Mouse (Mus musculus): Measurements from ENCODE around the gene D330020A13Rik. TPM values are rescaled to one million over a fixed set of nuclear protein-coding genes. Genes with fewer than 3 reads are reported as not detected.
"Not testable (repeated sequence)": the region's sequence is repeated elsewhere in the genome, so short reads cannot be mapped to it uniquely, and the experiment has no call there.

Gene D330020A13Rik
- total RNA-seq (2021): under 1 TPM in 1 of 2 experiments, not detected in 1; 0.40 TPM
- long read RNA-seq, experiment 1: 0 reads
- long read RNA-seq, experiment 2: 0 reads

DNA sequence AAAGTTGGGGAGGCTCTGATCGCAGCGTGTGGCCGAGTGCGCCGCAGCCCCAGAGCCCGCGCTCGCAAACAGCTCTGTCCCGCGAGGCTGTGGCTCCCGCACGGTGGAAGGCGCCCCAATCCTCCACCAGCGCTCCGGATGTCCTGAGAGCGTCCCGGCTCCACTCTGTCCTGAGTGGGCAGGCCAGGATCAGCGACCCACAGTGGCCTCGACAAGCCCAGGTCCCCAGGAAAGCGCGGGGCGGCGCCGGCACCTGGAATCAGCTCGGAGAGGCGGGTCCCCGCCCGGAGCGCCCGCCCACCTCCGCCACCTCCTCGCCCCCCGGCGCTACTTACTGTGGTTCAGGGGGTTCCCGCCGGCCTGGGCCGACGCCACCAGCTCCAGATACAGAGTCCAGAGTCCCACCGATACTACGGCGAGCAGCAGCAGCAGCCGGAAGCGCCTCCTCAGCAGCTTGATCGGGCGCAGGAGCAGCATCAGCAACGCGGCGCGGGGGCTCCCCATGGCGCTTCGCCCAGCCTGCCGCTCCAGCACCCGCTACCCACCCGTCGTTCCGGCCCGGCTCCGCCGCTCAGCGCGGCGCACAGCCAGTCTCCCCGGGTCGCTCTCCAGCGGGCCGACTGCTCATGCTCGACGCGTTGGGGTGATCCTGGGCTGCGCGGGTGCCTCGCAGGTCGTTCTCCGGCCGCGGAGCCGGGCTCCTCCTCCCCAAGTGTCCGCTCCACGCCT, at the start of gene D330020A13Rik, which contains the start of gene B4galnt3:
TSS of gene D330020A13Rik (plus strand) at position 309 of the 729 bp plus-strand sequence.
TSS of gene B4galnt3 (minus strand) at position 504 of the 729 bp plus-strand sequence.
- DNase-seq: peak; percentile 62 to 66

DNA sequence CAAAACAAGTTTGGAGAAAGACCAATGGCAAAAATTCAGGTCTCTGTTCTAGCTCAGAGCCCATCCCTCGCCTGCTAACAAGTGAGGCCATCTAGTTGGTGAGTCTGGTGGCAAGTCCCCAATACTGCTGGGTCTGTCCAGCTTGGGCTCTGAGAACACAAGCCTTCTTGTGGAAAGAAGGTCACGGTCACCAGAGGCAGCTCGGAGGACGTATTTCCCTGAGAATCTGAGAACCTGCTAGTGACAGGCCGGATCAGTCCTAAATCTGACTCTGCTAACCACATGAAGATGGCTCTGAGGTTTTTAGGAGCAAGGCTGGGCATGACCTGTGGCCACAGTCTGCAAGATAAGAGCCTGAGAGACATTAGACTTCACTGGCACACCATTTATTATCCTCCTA, 47.5 kb upstream of the D330020A13Rik start:
- DNase-seq: peak; percentile 43 to 46

DNA sequence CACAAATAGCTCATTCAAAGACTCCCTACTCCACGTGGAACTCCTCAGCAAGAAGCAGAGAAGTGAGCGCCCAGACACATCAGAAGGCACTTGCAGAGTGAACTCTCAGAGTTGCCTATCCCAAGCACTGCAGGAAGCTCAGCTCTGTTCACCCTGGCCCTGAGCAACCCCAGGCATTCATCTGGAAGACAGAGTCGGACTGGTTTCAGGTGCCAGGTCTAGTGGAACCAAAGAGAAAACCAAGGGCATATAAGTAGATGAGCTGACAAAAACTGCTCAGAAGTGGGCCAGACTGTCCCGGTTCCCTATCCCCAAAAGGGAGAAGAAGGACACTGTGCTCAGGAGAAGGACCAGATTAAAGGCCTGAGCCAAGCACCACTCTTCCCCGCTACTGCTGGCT, 44.3 kb upstream of the D330020A13Rik start:
- no peak for DNase-seq

DNA sequence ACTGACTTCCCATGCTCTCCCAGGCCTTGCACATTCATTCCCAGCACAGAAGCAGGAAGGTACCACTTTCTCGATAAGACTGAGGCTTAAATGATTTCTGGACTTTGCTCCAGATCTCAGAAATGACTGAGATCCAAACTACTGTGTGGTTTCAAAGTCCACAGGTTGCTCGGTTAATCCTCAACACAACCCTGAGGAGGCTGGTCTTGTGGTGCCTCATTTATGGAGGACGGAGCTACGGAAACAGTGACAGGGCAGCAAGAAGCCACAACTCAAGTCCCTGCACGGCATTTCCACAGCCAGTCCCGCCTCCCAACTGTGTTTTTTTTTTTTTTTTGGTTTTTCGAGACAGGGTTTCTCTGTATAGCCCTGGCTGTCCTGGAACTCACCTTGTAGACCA, 43.2 kb upstream of the D330020A13Rik start:
- DNase-seq: no peak

DNA sequence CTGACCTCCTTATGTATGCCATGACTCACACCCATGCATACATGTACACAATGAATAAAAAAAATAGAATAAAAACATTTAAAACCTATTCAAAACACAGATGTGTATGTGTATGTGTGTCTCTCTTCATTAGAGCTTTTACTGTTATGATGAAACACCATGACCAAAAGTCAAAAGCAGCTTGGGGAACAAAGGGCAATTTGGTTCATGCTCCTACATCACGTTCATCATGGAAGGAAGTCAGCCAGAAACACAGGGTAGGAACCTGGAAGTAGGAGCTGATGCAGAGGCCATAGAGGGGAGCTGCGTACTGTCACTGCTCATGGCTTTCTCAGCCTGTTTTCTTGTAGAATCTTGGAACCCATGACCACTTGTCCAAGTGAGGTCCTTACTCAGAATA, 41.4 kb upstream of the D330020A13Rik start:
- no peak for DNase-seq

DNA sequence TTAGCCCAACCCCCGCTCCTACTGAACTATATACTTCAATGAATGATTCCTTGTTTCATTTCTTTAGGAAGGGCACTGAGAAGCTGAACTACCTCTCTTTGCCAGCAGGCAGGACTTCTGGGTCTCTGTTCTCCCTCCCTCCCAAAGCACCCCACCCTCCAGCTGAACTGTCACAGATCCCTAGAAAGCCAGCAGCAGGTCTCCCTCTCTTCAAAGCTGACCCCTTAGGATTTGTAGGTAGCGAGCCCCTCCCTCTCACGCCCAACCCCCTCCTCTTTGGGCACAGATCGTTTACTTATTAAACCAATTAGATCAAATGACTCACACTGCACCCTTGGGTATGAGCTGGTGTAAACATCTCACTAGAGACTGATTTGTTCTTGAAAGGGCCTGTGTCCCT, 39.5 kb upstream of the D330020A13Rik start:
- no peak for DNase-seq

DNA sequence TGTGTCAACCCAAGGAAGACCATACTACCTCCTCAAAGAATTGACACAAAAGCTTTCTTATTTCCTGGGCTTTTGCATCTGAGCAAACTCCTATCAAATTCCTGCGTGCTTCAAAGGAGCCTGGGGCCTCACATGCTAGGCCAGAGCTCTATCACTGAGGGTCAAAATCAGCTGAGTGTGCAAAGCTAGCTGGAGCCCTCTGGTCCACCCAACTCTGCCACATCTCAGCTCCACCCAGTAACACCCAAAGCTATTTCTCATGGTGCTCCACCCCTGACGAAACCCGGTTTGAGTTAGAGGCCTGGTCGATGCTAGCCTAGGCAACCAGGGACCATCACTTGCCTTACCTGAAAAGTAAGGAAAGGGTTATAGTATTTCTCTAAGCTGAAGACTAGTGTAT, 39.0 kb upstream of the D330020A13Rik start:
- no peak for DNase-seq

DNA sequence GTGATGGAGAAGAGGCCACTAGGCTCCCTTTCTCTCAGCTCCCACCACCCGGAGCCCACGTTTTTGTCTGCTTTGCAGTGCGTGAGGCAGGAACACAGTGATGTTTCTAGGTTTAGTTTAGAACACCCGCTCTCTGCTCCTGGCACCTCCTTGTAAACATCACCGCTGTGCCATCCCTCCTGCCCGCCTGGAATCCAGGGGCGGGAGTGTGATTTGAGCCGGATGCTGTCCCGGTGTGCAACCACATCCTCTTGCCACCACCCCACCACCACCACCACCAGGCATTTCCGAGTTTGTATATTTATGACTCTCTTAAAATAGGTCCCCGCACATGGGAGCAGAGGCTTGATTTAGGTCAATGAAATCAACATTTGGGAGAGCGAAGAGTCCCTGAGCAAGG, 38.5 kb upstream of the D330020A13Rik start:
- no peak for DNase-seq

DNA sequence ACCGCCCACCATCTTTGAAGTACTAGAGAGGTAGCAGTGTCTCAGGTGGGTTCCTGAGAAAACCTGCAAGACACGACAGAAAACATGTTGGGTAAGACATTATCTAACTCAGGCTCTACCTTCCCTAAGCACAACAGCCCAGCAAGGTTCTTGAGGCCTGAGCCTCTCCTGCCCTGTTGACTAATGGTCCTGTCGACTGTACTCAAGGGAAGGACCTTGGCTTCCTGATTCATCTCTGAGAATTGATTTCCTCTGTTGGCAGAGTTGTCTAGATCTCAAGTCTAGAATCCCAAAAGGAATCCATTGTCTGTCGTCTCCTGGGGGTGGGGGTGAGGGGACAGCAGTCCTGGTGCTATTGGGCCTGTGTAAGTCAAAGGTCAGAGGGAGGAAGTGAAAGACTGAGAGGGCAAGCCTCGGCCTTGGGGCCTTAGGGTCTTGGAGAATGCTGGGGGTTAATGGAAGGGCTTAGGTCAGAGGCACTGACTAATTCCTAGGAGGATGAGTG, 37.7 kb upstream of the D330020A13Rik start:
- DNase-seq: peak; percentile 39 to 53

DNA sequence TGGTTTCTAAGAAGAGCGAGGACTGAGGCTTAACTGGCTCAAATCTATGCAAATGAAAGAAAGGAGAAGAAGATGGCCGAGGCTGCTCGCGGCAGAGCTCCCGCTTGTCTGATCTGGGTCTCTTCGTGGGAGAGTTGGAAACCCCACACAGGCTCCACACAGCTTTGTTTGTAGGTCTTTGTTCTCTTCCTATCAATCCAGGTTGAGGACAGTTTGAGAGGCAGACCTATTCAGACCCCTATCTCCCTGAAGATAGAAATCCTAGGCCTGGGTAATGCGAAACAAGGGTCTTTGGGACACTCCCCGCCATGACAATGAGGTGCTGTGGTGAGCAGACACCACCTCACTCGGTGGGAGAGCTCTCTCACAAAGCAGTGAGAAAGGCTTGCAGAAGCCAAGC, 34.7 kb upstream of the D330020A13Rik start:
- no peak for DNase-seq

DNA sequence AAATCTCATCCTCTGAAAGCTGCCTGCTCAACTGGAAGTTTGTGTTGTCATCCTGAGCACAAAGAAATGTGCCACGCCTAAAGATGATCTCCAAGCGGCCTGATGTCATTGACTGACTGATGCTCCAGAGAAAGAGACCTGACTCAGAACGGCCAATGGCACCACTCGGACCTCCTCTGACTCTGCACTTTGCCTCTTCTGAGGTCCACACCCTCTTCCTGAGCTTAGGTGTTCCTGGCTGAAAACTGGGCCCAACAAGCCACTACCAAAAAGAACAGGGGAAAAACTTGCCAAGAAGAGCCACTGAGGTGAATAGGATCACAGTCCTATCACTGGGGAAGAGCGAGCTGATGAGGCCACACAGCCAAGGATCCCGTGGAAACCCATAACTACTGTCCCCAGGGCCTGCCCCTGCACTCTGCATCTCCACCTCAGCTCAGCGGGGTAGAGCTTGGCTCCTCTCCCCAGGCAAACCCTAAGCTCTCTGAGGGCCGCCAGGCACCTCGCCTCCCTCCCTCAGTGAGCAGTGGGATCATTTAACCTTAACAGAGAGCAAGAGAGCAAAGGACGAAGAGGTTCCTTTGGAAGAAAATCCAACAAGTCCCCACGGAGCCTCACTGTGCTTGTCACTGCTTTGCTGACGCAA, 31.2 kb upstream of the D330020A13Rik start:
- DNase-seq: no peak

DNA sequence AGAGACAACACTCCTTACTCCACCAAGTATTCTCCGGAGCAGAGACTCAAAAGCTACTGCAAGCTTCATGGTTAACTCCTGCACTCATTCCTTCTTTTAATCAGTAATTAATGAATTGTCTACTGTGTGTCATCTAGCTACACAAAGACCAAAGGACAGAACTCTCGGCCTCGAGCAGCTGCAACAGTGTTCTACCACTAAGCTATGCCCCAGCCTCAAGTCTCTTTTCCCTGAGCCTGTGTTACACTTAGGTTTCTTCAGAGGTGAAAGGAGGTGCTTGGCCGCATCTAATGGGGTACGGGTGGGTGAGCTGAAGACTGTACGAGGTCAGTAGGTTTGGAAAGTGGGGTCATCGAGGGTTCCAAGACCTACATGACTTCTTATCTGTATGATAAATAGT, 30.6 kb upstream of the D330020A13Rik start:
- no peak for DNase-seq

DNA sequence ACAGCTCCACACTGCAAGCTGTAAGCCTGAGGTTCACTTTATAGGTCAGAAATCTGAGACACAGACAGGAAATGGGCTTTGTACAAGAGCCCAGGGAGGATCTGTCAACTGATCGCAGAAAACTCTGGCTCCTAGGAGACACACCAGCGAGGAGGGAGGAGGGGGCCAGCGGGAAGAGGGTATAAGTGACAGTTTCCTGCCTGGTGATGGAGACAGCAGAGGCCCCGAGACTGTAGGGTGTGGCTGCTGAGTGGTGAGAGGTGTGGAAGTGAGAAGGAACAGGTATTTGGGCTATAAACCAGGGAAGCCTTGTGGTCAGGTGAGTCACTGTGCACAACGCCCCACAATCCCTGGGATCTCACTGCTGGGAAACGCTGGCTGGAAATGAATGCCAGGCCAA, 30.0 kb upstream of the D330020A13Rik start:
- DNase-seq: no peak

DNA sequence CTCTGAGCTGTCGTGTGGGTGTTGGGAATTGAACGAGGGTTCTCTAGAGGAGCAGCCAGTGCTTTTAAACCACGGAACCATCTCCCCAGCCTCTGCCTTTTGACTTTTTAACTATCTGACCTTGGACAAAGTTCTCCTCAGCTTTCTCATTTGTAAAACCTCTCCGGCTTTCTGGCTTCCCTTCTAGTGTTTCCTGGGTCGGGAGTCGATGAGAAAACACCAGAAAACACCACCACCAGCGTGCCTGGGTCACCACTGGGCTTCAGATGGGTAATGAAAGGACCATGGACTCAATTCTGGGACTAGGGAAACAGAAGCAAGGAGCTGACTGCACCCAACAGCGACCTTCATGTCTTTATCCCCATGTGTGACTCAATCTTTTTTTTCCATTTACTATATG, 20.0 kb upstream of the D330020A13Rik start:
- DNase-seq: no peak

DNA sequence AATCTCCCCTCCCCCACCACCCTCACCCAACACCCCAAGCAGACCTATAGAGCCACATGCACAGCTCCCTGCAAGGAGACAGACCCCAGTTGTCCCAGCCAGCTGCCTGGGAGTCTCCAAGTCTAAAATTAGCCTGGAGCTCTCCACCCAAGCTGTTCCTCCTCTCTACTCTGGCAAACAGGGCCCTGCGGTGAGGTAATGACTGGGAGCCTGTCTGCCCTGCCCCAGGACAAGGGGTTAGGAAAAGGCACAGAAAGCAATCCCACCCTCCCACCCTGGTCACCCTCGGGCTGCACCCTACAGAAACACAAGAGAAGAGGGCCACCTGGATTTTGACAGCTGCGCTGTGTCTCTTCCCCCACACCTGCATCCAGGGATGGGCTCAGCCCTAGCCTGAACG, 19.3 kb upstream of the D330020A13Rik start:
- peak in 1 of 2 experiments; percentile 29 for DNase-seq

DNA sequence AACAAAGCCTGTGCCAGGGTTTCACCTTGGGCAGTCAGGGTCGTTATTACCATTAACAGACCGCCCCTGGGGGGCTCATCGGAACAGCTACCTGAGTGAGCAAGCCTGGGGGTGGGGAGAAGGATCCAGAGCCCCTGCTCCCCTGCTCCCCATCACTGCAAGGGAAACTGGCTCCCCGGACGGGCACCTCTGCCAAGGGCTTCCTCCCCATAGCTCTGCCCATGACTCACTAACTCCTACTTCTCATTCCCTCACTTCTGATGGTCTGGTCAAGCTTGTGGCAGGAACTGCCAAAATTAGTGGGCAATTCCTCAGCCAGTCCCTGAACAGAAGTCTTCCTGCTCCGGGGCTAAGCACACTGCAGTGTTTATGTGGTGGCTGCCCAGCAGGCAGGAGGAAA, 18.9 kb upstream of the D330020A13Rik start:
- peak; percentile 43 to 52 for DNase-seq

DNA sequence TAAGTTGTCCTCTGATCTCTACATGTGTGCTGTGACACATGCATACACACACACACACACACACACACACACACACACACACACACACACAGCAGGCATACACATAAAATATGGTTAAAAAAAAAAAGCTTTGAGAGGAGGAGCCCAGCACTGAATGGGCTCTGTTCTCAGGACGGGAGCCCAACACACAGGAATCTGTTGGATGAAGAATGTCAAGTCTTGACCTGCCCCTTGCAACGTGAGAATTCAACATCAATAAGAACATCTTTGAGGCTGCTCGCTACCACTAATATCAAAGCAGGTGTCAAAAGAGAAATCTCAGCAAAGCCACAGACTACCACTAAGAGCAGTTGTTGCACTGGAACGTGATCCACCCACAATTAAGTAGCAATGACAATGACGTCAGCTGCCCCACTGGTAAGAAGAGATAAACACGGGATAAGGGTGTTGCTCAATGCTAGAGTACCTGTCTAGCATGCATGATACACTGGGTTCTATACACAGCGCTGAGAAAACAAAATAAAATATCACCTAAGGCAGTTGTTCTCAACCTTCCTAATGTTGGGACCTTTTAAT, 17.2 kb upstream of the D330020A13Rik start:
- no peak for DNase-seq

DNA sequence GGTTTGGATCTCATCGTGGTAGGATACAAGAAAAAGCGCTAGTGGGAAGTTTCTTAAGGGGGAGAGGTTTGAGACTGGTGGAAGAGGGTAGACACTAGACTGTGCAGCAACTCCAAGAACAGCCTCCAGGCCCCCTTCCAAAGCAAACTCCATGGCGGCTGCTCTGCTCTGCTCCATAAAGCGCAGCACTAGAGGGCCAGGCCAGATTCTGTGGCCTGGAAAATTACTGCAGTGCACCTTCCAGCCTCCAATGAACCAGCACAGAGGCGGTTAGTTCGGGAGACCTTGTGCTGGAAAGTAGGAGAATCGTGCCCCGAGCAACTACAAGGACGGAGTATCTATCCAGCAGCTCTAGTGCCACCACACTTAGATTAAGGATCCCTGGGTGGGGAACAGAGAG, 6.9 kb upstream of the D330020A13Rik start:
- peak; percentile 53 to 54 for DNase-seq

DNA sequence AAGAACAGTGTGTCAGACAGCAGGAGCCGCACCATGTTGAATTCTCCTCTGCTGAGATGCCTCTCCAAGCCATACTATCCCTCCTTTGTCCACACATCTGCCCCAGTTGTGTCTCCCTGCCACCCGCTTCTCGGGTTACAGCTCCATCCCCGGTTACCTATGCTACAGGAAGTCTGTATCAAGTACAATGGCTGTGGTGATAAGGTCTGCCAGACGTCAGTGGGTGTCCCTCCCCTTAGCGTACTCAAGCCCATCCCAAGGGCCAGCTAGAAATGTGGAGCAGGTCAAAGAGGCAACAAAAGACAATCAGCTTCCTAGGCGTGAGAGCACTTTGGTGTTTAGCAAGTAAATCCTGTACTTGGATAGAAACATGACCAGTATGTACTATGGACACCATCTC, 5.6 kb upstream of the D330020A13Rik start:
- no peak for DNase-seq

DNA sequence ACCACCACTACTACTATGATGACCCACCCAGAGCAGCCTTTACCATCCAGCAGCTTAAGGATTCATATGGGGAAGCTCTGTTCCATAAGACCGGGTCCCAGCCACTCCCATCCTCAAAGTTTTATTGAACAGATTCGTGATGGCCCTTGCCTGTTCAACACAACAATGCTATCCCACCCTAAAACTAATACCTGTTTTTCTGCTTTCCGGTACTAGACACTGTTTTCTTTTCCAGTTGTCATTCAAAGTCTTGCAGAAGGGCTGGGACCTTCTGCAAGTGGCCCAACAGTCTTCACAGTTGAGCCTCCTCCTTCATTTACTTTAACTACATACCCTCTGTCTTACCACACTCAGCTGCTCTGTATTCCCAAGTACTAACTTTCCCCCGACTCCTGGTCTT, 4.7 kb upstream of the D330020A13Rik start:
- DNase-seq: no peak

DNA sequence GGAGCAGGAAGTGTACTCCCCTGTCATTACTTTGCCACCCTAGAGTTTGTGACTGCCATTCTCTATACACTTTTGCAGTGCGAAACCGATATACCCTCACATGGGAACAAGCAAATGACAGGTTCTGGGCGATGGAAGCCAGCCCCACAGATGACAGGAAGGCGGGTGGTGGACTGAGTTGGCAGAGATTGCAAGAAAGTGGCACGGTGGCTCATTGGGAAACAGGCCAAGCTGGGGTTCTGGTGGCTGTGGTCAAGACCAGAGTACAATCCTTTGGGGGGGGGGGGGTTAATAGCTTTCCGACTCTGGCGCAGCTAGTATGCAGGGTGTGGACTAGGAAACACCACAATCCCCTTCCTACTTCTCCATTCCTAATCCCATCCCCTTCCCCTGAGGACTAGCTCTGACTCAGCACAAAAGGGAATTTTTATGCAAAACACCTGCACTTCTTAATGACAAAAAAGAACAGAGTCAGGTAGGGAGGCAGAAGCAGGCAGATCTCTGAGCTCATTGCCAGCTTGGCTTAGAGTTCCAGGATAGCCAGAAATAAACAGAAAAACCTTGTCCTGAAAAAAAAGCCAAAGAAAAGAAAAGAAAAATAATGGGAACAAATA, 2.7 kb upstream of the D330020A13Rik start:
- DNase-seq: no peak

DNA sequence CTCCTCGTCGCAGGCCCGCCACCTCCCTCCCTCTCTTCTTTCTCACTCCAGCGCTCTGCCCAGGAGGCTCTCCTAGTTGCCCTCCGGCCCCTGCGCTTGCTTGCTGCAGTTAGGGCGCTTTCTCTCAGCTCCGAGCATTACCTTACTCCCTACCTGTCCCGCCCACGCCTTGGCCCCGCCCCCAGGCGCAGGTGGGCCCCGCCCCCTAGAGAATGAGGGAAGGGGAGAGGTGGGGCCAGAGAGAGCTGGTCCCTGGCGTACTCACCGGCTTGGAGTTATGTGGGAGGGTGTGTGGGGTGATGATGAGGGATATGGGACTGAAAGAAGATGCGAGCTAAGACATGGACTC, 595 bp downstream of the D330020A13Rik start:
- DNase-seq: no peak

DNA sequence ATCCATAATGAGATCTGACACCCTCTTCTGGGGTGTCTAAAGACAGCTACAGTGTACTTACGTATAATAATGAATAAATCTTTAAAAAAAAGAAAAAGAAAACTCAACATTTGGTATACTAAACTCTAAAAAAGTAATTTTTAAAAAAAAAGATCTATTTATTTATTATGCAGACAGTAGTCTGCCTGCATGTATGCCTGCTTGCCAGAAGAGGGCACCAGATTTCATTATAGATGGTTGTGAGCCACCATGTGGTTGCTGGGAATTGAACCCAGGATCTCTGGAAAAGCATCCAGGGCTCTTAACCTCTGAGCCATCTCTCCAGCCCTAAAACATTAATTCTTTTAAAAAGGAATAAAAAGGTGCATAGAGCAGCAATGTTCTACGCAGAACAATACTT, 2.4 kb downstream of the D330020A13Rik start:
- not testable (repeated sequence) for DNase-seq

Data from adrenal gland, postnatal 36 days (tissue).